Mouse (Mus musculus): ENCODE data around the gene Tbx1.
"Not testable (repeated sequence)": the region's sequence is repeated elsewhere in the genome, so short reads cannot be mapped to it uniquely, and the experiment has no call there.

The Tbx1 gene

DNA sequence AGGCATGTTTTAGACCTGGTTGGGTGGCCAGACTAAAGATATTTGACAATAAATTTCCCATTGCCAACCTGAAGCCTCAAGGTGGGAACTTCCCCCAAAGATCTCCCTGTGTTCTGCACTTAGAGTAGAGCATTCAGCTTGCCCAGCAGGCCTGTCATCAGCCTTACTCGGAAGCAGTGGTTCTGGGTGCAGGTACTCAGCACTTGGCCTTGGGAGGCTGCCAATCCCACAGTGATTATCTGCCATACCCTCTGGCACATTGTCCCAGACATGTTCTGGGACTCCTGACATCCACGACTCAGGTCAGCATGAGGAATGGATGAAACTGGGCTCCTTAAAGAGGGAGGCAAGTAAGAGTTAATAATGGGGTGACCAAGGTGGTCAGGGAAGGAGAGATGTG, 26.0 kb downstream of the Tbx1 start:
- in situ Hi-C loops (cut with MboI; ENCODE audit: unreplicated experiment in 2 of 2): no loop called here

DNA sequence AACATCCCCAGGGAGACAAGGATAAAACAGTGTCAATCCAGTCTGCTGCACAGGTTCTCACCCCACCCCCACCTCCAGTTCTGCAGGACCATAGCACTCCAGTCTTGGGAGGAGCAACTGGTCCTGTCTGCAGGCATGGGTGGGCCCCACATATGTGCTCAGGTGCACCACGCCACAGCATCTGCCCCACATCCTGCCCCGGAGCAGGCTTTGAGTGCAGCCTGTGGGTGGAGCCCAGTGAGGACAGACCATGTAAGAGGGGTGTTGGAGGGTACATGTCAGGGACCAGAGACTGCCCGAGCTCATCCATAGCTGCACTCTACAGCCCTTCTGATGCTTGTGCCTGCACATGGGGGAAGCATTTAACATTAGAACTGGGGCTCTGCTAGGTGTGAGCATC, 34.0 kb downstream of the Tbx1 start:
- in situ Hi-C loops (cut with MboI; ENCODE audit: unreplicated experiment in 2 of 2): no loop called here

DNA sequence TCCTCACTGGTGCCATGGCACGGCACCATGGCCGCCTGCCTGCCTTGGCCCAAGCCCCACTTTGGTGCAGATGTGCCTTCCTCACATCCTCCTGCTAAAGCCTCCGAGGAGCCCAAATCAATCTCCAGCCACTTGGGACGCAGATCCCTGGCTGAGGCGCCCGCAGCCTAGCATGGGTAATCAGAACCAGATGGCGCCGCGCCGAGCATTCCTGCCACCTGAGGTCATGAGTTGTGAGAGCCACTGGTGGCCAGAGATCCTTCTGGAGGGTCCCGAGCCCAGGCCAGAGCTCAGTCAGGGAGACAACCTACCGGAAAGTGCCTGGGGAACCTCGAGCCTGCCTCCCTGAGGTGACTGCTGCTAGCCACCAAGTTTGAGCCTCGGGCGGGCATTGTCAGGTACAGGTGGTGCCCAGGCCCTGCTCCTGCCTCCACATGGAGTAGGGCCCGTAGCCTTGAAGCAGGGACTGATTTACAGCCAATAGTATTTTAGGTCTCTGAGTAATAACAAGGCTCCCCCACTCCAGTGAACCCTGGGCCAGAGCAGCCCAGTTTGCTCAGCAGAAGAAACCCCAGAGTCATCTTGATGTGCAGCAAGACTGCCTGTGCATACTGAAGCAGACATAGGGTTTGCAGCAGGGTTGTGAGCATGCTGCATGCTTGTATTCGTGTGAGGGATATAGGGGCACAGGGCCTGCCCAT, 35.1 kb downstream of the Tbx1 start:
- in situ Hi-C loops (cut with MboI; ENCODE audit: unreplicated experiment in 2 of 2): no loop called here

DNA sequence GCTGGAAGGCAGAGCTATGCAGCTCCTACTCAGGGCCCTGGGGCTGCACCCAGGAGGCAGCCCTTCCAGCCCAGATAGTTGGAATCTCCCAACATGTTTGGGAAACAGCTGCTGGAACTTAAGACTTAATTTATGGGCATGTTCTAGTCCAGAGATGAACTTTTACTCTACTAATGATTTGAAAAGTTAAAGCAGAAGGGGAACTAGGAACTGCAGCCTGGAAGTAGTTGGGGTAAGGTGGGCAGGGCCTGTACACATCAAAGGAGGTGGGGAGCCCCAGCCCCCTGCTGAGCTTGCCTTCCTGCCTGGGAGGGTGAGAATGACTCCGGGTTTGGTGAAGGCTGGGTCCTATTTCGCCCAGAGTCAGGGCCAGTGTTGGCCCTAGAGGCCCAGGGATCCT, 35.8 kb downstream of the Tbx1 start:
- in situ Hi-C loops (cut with MboI; ENCODE audit: unreplicated experiment in 2 of 2): no loop called here

DNA sequence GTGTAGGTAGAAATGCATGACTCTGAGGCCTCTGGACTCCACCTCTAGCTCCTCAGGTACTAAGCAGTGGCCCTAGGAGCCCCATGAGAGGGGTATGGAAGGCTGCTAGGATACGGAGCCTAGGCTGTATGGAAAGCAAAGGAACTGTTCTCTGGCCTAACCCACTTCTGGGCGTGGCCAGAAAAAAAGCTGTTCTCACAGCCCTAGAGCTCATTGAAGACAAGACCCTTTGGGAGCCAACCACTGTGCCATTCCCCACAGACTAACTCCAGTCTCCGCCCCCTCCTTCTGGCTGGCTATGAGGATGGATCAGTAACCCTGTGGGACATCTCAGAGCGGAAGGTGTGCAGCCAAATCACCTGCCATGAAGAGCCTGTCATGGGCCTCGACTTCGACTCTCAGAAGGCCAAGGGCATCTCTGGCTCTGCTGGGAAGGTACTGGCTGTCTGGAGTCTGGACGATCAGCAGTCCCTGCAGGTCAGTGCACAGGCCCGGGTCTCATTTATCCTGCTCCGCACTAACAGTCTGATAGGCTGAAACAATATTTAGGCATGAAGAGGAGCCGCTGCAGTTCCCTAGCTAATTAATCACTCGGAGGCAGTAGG, 38.3 kb downstream of the Tbx1 start:
- in situ Hi-C loops (cut with MboI; ENCODE audit: unreplicated experiment in 2 of 2): no loop called here

DNA sequence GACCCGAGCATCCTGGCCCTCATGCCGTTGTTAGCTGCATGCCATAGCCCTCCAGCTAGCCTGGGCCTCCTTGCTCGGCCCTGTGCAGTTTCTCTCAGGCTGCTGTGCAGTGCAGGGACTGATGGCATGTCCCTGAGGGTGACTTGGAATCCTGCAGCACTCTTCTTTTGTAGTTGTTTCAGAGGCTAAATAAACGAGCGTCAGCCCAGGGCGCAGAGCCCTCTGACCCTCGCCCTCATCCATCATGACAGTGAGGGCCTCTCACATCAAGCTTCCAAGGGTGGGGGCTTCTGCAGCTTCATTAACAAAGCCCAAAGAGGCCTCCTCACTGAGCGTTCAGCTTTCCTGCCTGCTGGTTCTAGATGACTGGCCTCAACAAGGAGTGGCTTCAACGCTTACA, 38.9 kb downstream of the Tbx1 start:
- in situ Hi-C loops (cut with MboI; ENCODE audit: unreplicated experiment in 2 of 2): no loop called here

DNA sequence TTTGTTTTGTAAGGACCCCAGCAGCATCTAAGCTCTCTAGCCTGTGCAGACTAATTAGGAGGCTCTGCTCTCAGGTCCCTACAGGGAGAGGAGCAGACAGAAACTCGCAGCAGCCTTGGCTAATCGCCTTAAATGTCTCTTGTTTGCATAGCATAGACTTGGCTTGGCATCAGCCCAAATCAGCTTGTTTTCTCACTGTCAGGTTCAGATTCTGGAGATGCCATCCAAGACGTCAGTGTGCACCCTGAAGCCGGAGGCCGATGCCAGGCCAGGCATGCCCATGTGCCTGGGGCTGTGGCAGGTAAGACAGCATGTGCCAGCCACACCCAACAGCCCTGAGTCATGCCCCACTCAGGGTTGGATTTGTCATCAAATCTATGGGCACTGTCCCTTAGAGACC, 42.6 kb downstream of the Tbx1 start:
- in situ Hi-C loops (cut with MboI; ENCODE audit: unreplicated experiment in 2 of 2): no loop called here

DNA sequence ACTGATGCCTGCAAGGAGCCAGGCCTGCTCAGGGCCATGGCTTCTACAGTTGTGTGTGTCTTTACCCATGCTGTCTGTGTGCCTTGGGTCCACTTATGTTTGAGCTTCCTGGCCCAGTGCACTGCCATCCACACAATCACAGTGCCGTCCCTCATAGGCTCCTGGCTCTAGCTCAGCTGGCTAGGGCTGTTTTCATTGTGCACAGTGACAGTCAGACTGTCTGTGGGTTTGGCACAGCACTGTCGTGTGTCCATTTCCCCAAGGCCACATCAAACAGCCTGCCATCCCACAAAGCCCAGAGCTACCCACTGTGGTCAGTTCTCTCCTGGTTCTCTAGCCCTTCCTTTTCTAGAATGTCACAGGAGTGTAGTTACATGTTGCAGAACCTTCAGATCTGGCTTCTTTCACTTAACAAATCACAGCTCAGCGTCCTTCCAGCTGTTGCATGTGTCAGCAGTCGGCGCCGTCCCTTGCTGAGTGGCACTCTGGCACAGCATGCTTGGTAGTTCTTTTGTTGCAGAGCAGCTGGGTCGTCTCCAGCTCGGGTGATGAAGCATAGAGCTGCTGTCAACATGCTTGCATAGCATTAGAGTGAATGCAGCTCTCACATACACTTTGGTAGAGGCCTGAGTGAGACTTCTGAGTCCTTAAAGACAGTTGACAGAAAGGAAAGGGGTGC, 47.2 kb downstream of the Tbx1 start:
- in situ Hi-C loops (cut with MboI; ENCODE audit: unreplicated experiment in 2 of 2): no loop called here

DNA sequence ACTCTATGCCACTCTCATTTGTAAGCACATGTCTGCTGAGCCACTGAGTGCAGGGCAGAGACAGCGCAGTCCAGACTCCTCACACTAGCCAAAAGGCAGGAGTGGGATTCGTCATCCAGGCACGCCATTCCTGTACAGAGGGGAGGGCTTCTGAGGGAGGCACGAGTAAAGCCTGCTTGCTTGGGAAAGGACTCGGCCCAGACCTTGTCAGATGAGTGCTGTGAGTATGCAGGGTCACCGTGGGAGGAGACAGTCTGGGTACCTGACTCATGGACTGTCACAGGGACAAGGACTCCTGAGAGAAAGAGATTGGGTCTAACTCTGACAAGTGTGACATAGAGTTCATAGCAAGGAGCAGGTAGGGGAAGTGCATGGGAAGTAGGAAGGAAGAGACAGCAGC, 51.2 kb downstream of the Tbx1 start:
- in situ Hi-C loops (cut with MboI; ENCODE audit: unreplicated experiment in 2 of 2): no loop called here

DNA sequence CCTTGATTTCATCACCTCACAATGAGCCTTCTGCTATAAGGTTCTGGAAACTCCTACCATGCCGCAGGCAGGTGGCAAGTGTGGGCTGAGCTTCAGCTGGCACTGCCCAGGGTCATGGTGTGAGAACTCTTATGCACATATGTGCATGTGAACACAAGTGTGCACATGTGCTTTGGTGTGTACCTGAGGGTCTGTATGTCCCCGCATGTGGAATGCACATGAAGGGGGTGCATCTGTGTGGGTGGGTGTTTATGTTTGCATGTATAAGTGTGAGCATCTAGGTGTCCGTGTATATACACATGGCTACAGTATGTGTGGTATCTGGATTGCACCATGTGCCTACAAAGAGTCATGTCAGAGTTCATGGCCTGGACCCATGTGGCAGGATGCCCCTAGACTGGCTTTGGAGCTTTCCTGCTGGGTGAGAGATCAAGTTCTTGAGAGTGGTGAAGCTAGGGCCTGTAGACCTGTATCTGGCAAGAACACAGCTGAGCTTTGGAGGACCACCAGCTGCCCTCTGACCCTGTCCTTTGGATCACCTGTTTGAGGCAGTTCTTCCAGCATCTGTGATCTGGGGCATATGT, 53.0 kb downstream of the Tbx1 start:
- in situ Hi-C loops (cut with MboI; ENCODE audit: unreplicated experiment in 2 of 2): no loop called here

DNA sequence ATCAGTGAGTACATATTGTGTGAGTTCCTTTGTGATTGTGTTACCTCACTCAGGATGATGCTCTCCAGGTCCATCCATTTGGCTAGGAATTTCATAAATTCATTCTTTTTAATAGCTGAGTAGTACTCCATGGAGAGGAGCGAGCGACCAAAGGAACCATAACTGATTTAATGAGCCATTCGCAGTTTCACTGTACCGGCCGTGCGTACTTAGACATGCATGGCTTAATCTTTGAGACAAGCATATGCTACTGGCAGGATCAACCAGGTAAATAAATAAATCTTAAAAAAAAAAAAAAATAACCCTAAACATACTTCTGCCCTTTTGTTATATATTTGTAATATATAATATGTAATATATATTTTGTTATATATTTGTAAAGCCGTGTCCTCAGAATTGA, 57.4 kb downstream of the Tbx1 start:
- in situ Hi-C loops (cut with MboI; ENCODE audit: unreplicated experiment in 2 of 2): not testable (repeated sequence)
